Mouse (Mus musculus) lung, postnatal 0 days (tissue): ENCODE measurements around the gene Atp6v1b1. TPM values are rescaled to one million over a fixed set of nuclear protein-coding genes. Genes with fewer than 3 reads are reported as not detected.
"Not testable (repeated sequence)": the region's sequence is repeated elsewhere in the genome, so short reads cannot be mapped to it uniquely, and the experiment has no call there.

Experiments
- ATAC-seq: fragments of 200-750 bp; cut with Nextera tagmentation; 2 replicates; pipeline ENCODE4 v1.8.0; 2017; ENCODE audit warnings: moderate library complexity
- DNase-seq: peaks from one replicate; pipeline ENCODE4 v3.0.0-alpha.2; 2016; ENCODE audit warnings: low spot score
- H3K27ac ChIP-seq: fragments of 300-500 bp; sonication (generic); 2 replicates; pipeline ENCODE4 v1.5.1; 2014; ENCODE audit warnings: antibody characterized with exemption, mild to moderate bottlenecking, low read length, mixed read lengths
- H3K27me3 ChIP-seq: fragments of 300-500 bp; sonication (generic); replicated peaks from 2 replicates; pipeline ENCODE4 v1.6.1; 2014; ENCODE audit warnings: low read length, mixed read lengths; ENCODE audit not compliant: insufficient read depth
- H3K36me3 ChIP-seq: fragments of 300-500 bp; sonication (generic); 2 replicates; pipeline ENCODE4 v1.6.1; 2014; ENCODE audit warnings: low read length, mixed read lengths; ENCODE audit not compliant: insufficient read depth
- H3K4me1 ChIP-seq: fragments of 300-500 bp; sonication (generic); 2 replicates; pipeline ENCODE4 v1.6.1; 2014; ENCODE audit warnings: antibody characterized with exemption, low read depth, low read length, mixed read lengths; ENCODE audit not compliant: insufficient read depth
- H3K4me2 ChIP-seq: fragments of 300-500 bp; sonication (generic); replicated peaks from 2 replicates; pipeline ENCODE4 v1.6.1; 2014; ENCODE audit warnings: low read depth, mild to moderate bottlenecking, low read length, moderate library complexity, mixed read lengths
- H3K4me3 ChIP-seq: fragments of 300-500 bp; sonication (generic); 2 replicates; pipeline ENCODE4 v1.5.1; 2014; ENCODE audit warnings: low read depth, low read length
- H3K9ac ChIP-seq: fragments of 300-500 bp; sonication (generic); replicated peaks from 2 replicates; pipeline ENCODE4 v1.6.1; 2014; ENCODE audit warnings: low read depth, mild to moderate bottlenecking
- H3K9me3 ChIP-seq: fragments of 300-500 bp; sonication (generic); 2 replicates; pipeline ENCODE4 v1.6.1; 2016; ENCODE audit warnings: low read length, mixed read lengths
- CTCF ChIP-seq: IDR thresholded peaks from 2 replicates; pipeline ENCODE4 v1.5.1; 2016; ENCODE audit warnings: antibody characterized with exemption, mild to moderate bottlenecking
- EP300 ChIP-seq: IDR thresholded peaks from 2 replicates; pipeline ENCODE4 v1.6.1; 2016; ENCODE audit warnings: antibody characterized with exemption, mild to moderate bottlenecking, control low read depth
- WGBS: fragments of 180-500 bp; shearing (Covaris S2); extraction: QIAGEN DNeasy Blood & Tissue Kit; methylation state at CpG from one replicate; pipeline ENCODE4 v1.1.7; 2014; 5-methylcytosine and 5-hydroxymethylcytosine counted together
- polyA plus RNA-seq: library from polyadenylated mRNA; unstranded; fragments of >200 nt; fragmentation: Nextera tagmentation; extraction: Ambion mirVana; gene quantifications from 2 replicates; pipeline ENCODE4 v1.2.1, GENCODE M21; 2015

Gene Atp6v1b1
- polyA plus RNA-seq, 1 experiment from 2014 or later: 0.56 TPM

GRCm38 (mm10) chr6:83786426-83786825 is 43.6 kb downstream of the Atp6v1b1 start:
- no peak overlapping the region for H3K27ac ChIP-seq
- no peaks in the 10 kb centered on the region for H3K4me1 ChIP-seq
- H3K4me2 ChIP-seq: no peak overlapping the region
- no peak for DNase-seq
- H3K27me3 ChIP-seq: no peaks in the 10 kb centered on the region
- no peak overlapping the region for H3K9ac ChIP-seq
- no peaks in the 10 kb centered on the region for H3K36me3 ChIP-seq
- TF ChIP-seq CTCF (no peak), EP300 (no peak)
- no peaks in the 10 kb centered on the region for H3K9me3 ChIP-seq
- ATAC-seq: no peak
- no peak overlapping the region for H3K4me3 ChIP-seq
- 65% methylated on average over 3 of the region's 3 CpGs for WGBS

DNA sequence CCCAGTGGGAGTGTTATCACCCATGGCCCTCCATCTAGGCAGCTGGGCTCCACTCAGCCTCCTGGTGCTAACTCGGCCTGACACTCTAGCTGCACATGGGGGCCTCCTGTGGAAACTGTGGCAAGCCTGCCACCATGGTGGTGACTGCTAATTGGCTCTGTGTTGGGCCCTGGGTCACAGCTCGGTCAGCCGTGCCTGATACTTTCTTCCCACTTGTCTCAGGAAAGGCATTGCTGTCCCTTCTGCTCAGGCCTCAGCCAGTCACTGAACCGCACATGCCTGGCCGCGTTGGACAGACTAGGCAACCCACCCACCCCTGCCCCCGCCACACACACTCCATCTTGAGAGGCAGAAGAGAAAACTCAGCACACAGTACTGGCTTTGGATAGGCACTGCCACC is 45.8 kb downstream of the Atp6v1b1 start:
- Histone ChIP-seq H3K27ac (no peak overlapping the region), H3K27me3 (no peaks in the 10 kb centered on the region), H3K4me2 (no peak overlapping the region), H3K9me3 (no peaks in the 10 kb centered on the region), H3K9ac (no peak overlapping the region), H3K4me1 (no peaks in the 10 kb centered on the region), H3K36me3 (no peaks in the 10 kb centered on the region), H3K4me3 (no peak overlapping the region)
- no peak for TF ChIP-seq CTCF
- TF ChIP-seq EP300: no peak
- DNase-seq (no peak), ATAC-seq (no peak)
- 62% methylated on average over 7 of the region's 7 CpGs for WGBS

DNA sequence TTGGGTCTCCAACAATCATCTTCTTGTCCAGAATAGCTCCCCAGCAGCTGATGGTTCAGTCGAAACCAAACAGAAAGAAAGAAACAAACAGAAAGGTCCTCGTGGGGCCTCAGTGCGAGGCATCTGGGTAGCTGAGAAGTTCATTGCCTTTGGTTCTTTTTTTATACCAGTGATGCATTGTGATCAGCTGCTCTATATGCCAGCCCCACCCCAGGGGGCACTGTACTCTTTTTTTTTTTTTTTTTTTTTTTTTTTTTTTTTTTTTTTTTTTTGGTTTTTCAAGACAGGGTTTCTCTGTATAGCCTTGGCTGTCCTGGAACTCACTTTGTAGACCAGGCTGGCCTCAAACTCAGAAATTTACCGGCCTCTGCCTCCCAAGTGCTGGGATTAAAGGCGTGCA is 47.7 kb downstream of the Atp6v1b1 start:
- 82% methylated on average over 5 of the region's 5 CpGs for whole genome bisulfite sequencing
- H3K4me3 ChIP-seq, H3K9me3 ChIP-seq, H3K27ac ChIP-seq, DNase-seq, H3K4me1 ChIP-seq, ATAC-seq, H3K36me3 ChIP-seq, H3K27me3 ChIP-seq, H3K9ac ChIP-seq, H3K4me2 ChIP-seq: not testable (repeated sequence)

DNA sequence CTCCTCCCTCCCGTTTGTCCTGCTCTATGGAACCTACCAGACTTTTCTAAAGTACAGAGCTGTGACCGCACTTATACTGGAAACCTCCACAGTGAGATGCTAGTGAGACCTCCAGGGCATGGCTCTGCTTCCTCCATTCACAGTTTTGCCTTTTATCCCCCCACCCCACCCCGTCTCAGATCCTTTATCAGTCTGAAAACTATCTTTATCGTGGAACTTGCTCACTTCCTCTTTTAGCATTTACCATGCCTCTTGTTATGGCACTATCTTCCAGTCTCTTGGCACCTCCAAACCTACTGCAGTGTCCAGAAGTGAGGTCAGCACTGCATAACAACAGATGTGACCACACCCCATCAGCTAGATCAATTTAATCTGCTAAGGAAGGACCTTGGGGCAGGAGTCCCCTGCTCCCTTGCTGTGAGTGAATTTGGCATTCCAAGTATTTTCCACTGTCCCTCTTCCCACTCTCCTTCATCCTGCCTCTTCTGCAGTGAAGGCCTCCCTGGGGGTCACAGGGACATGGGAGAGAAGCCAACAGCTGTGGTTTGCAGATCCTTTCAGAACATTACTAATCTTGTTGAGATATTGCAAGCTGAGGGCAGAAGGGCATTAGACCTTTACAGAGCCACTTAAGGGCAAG is 48.6 kb downstream of the Atp6v1b1 start:
- H3K4me2 ChIP-seq: no peak overlapping the region
- no peak overlapping the region for H3K9ac ChIP-seq
- ATAC-seq (no peak), DNase-seq (no peak)
- WGBS: 64% methylated on average over 4 of the region's 4 CpGs
- H3K27me3 ChIP-seq: no peaks in the 10 kb centered on the region
- H3K4me3 ChIP-seq: no peak overlapping the region
- H3K36me3 ChIP-seq: no peaks in the 10 kb centered on the region
- no peak for TF ChIP-seq CTCF
- no peak for TF ChIP-seq EP300
- no peak overlapping the region for H3K27ac ChIP-seq
- H3K9me3 ChIP-seq: no peaks in the 10 kb centered on the region
- H3K4me1 ChIP-seq: no peaks in the 10 kb centered on the region; the same call in 1 of the 2 replicates

- no peak for TF ChIP-seq CTCF
- no peak for TF ChIP-seq EP300
- under 1% methylated on average over 42 of the region's 43 CpGs for WGBS
- no peaks in the 10 kb centered on the region for H3K36me3 ChIP-seq
- H3K27me3 ChIP-seq: no peaks in the 10 kb centered on the region
- H3K9ac ChIP-seq: peak within 1 kb of the TSS; percentile 52
- no peaks in the 10 kb centered on the region for H3K9me3 ChIP-seq
- DNase-seq (peak; percentile 98), ATAC-seq (peak; percentile 96)
- H3K27ac ChIP-seq: peak within 1 kb of the TSS; percentile 95
- H3K4me2 ChIP-seq: peak within 1 kb of the TSS; percentile 91
- H3K4me3 ChIP-seq: peak within 1 kb of the TSS; percentile 80
- no peaks in the 10 kb centered on the region; the same call in 1 of the 2 replicates for H3K4me1 ChIP-seq
These were observed 52.0 kb downstream of the Atp6v1b1 start, which contains the start of gene Nagk for GRCm38 (mm10) chr6:83794760-83795296. Nagk (plus strand) TSS chr6:83794982.

GRCm38 (mm10) chr6:83795492-83795900 is 52.7 kb downstream of the Atp6v1b1 start:
- Histone ChIP-seq H3K27ac (peak overlapping the region; percentile 95), H3K9me3 (no peaks in the 10 kb centered on the region), H3K9ac (peak overlapping the region; percentile 52), H3K4me1 (no peaks in the 10 kb centered on the region; the same call in 1 of the 2 replicates), H3K27me3 (no peaks in the 10 kb centered on the region), H3K36me3 (no peaks in the 10 kb centered on the region), H3K4me2 (peak overlapping the region; percentile 91), H3K4me3 (peak overlapping the region; percentile 80)
- TF ChIP-seq CTCF (no peak), EP300 (no peak)
- WGBS: 2% methylated on average over 13 of the region's 13 CpGs
- peak; percentile 63 for DNase-seq
- ATAC-seq: peak; percentile 7
